Mouse (Mus musculus) liver, adult 2 months (tissue): ENCODE measurements around the gene Scn4a.

Experiments used
- CTCF ChIP-seq: fragments of 200-500 bp; IDR thresholded peaks from 2 replicates; pipeline ENCODE4 v1.5.1; 2011; ENCODE audit warnings: low read depth, low read length, control low read depth
- POLR2A ChIP-seq: fragments of 200-500 bp; IDR thresholded peaks from 2 replicates; pipeline ENCODE4 v1.6.1; 2011; ENCODE audit warnings: low read length, control low read depth; ENCODE audit not compliant: insufficient read depth; ENCODE audit errors: extremely low read depth

DNA sequence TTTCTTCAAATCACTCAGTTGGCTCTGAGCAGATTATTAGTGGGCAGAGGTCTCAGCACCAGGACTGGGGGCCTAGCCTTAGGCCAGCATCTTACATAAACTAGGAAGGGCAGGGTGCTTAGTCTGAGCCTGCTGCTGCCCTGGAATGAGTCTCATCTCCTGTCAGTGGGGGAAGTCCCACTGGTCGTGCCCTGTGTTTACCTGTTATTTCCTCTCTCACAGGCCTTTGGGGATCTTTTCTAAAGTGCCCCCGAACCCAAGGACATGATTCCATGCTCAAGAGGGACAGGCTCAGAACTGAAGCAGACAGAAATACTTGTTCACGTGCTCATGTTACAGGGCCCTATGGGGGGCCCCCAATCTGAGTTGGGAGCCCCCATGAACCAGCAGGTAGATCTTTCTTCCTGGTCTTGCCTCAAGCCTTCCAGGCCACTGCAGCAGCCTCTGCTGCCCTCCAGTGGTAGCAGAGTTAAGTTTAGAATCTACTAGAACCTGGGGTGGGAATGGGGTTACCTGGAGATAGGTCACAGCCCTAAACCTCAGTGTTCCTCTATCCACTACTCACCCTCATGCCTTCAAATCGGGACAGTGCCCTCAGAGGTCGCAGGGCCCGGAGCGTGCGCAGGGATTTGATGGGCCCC lies 27.4 kb downstream of the Scn4a start:
- no peak for TF ChIP-seq POLR2A
- peak; percentile 82 for TF ChIP-seq CTCF
